24 mouse cellular contexts compared by ENCODE assay signal in the genomic region with DNA sequence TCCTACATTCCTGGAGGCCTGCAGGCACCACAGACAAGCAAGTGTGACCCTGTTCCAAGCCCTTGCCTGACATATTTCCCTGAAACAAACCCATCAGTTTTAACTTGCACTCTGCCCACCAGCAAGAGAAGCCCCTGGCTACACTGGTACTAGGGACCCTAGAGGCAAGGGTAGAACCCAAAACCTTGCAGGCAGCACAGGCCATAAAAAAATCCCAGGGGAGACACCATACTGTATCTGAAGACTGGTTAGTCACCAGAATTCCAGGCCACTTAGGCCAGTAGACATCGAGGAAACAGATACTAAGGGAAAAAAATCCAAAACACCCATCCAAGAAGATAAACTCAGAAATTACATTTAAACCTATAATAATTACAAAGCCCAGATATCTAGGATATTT.
"Had no signal": no experiment of that assay in that cellular context is flagged by ENCODE, and none has a peak within 500 bp of the region (broad histone marks: within the 10 kb centered on the region; RNA-seq: fewer than 3 reads in every experiment).

No protein-coding gene starts in this region.

- H3K4me1 ChIP-seq: heart, embryonic 13.5 days; heart, embryonic 15.5 days; hindbrain, embryonic 10.5 days; hindbrain, embryonic 12.5 days; intestine, embryonic 15.5 days; limb, embryonic 10.5 days; limb, embryonic 12.5 days had no signal

- H3K4me3 ChIP-seq: heart, adult 2 months; heart, embryonic 13.5 days; heart, embryonic 15.5 days; hindbrain, embryonic 10.5 days; hindbrain, embryonic 12.5 days; intestine, embryonic 15.5 days; layer of hippocampus, adult 2 months; left cerebral cortex, adult 2 months; limb, embryonic 10.5 days; limb, embryonic 12.5 days had no signal

- H3K27ac ChIP-seq: heart, adult 2 months; heart, embryonic 13.5 days; heart, embryonic 15.5 days; hindbrain, embryonic 10.5 days; hindbrain, embryonic 12.5 days; hindbrain, embryonic 14.5 days; intestine, embryonic 15.5 days; layer of hippocampus, adult 2 months; left cerebral cortex, adult 2 months; limb, embryonic 10.5 days; limb, embryonic 12.5 days had no signal

- DNase-seq: gastrocnemius, postnatal 14 days; gastrocnemius, postnatal 36 days; heart, adult 11 months; heart, adult 2 months; heart, postnatal 4 days; kidney, adult 18-20 months; kidney, adult 8-10 months; kidney, postnatal 10 days; kidney, postnatal 25 days; kidney, postnatal 4 days; liver had no signal

- ATAC-seq: hindbrain, embryonic 16.5 days; inflammation-experienced regulatory T-cells, adult 6 months; intestine, embryonic 15.5 days; intestine, postnatal 0 days had no signal
